25 mouse cellular contexts compared by ENCODE assay signal in genomic region chr13:73743662-73744061, GRCm38 (mm10). TPM values are rescaled to one million over a fixed set of nuclear protein-coding genes. Genes with fewer than 3 reads are reported as not detected.
DNase-seq lines count a peak whose midpoint lies in the region; ATAC-seq and TF ChIP-seq lines count a peak whose summit lies in the region.
"Had no signal": no experiment of that assay in that cellular context is flagged by ENCODE, and none has a peak within 500 bp of the region (broad histone marks: within the 10 kb centered on the region; RNA-seq: fewer than 3 reads in every experiment).

No protein-coding gene starts in this region.

- H3K27me3 ChIP-seq in embryonic facial prominence, embryonic 15.5 days, result no peaks in the 10 kb centered on the region
- H3K27me3 ChIP-seq in intestine, embryonic 15.5 days (replicated peaks), result 0 out of 2 replicates have a peak, but pooled peaks cover 3% of the 10 kb centered on the region
- H3K27me3 ChIP-seq: CH12.LX; forebrain, embryonic 13.5 days; Patski had no signal

- no peaks in the 10 kb centered on the region for H3K9me3 ChIP-seq in embryonic facial prominence, embryonic 15.5 days (replicated peaks)
- H3K9me3 ChIP-seq in intestine, embryonic 15.5 days, result no peaks in the 10 kb centered on the region
- H3K9me3 ChIP-seq: forebrain, embryonic 13.5 days; heart, embryonic 13.5 days; hindbrain, embryonic 12.5 days had no signal

- intact Hi-C loops in left cerebral cortex, adult 2 months (cut with DNase I), result no loop called here

- no peak overlapping the region for H3K4me3 ChIP-seq in left cerebral cortex, adult 2 months
- no peak overlapping the region for H3K4me3 ChIP-seq in embryonic facial prominence, embryonic 15.5 days (replicated peaks)
- no peak overlapping the region for H3K4me3 ChIP-seq in intestine, embryonic 15.5 days (replicated peaks)
- H3K4me3 ChIP-seq: forebrain, embryonic 13.5 days; heart, embryonic 13.5 days; hindbrain, embryonic 12.5 days had no signal

- no peak for DNase-seq in frontal cortex, postnatal 25 days (ENCODE audit: low spot score in 2 of 2)
- DNase-seq in left cerebral cortex, adult 11 months (ENCODE audit: low spot score), result peak; percentile 4
- no peak for DNase-seq in left cerebral cortex, adult 2 months (ENCODE audit: extremely low spot score in 1 of 2, low spot score in 2 of 2)
- DNase-seq in right cerebral cortex, adult 2 months (ENCODE audit: low spot score in 2 of 2), result peak; percentile 9 to 10
- no peak for DNase-seq in right cerebral cortex, postnatal 4 days
- DNase-seq: adrenal gland, postnatal 14 days; cerebellum, adult 18-20 months; cerebellum, adult 9-11 months; cerebellum, postnatal 36 days; forebrain, postnatal 0 days; gastrocnemius, postnatal 36 days; heart, adult 11 months; heart, postnatal 36 days had no signal

- no peaks in the 10 kb centered on the region for H3K4me1 ChIP-seq in embryonic facial prominence, embryonic 15.5 days
- H3K4me1 ChIP-seq in intestine, embryonic 15.5 days (replicated peaks), result no peaks in the 10 kb centered on the region
- H3K4me1 ChIP-seq: forebrain, embryonic 13.5 days had no signal

- H3K4me2 ChIP-seq in embryonic facial prominence, embryonic 15.5 days (replicated peaks), result no peak overlapping the region
- no peak overlapping the region for H3K4me2 ChIP-seq in intestine, embryonic 15.5 days (replicated peaks)
- H3K4me2 ChIP-seq: forebrain, embryonic 13.5 days; heart, embryonic 13.5 days; hindbrain, embryonic 12.5 days had no signal

- H3K36me3 ChIP-seq in embryonic facial prominence, embryonic 15.5 days, result no peaks in the 10 kb centered on the region
- no peaks in the 10 kb centered on the region for H3K36me3 ChIP-seq in intestine, embryonic 15.5 days
- H3K36me3 ChIP-seq: heart, embryonic 13.5 days; hindbrain, embryonic 12.5 days had no signal

- ATAC-seq in frontal cortex, adult (ENCODE audit: low TSS enrichment), result peak; percentile 95
- ATAC-seq in embryonic facial prominence, embryonic 15.5 days (ENCODE audit: insufficient number of reproducible peaks, low FRiP score, low TSS enrichment, low read depth), result 0 out of 2 replicates have a peak, but pooled peaks have one; percentile 49
- no peak for ATAC-seq in intestine, embryonic 15.5 days
- ATAC-seq: activated CD4-positive, CD25-positive, alpha-beta regulatory T cell, adult 4 months; forebrain, embryonic 13.5 days; Patski had no signal

- H3K27ac ChIP-seq in left cerebral cortex, adult 2 months, result no peak overlapping the region
- H3K27ac ChIP-seq in embryonic facial prominence, embryonic 15.5 days (replicated peaks), result no peak overlapping the region
- H3K27ac ChIP-seq in intestine, embryonic 15.5 days, result no peak overlapping the region
- H3K27ac ChIP-seq: forebrain, embryonic 13.5 days; heart, embryonic 13.5 days; hindbrain, embryonic 12.5 days; hindbrain, postnatal 0 days had no signal

- no peak for TF ChIP-seq CTCF in left cerebral cortex, adult 2 months (IDR thresholded peaks at IDR 0.05)

- no peak overlapping the region for H3K9ac ChIP-seq in embryonic facial prominence, embryonic 15.5 days
- no peak overlapping the region for H3K9ac ChIP-seq in intestine, embryonic 15.5 days
- H3K9ac ChIP-seq: forebrain, embryonic 13.5 days; forebrain, postnatal 0 days; heart, embryonic 13.5 days; hindbrain, embryonic 12.5 days had no signal

- WGBS in embryonic facial prominence, embryonic 15.5 days, result 63% methylated on average over 3 of the region's 3 CpGs
- 74% methylated on average over 3 of the region's 3 CpGs for WGBS in intestine, embryonic 15.5 days

RNA-seq across cellular contexts. Expression of gene Slc12a7, which starts 10.8 kb away (rescaled TPM):
- 1 to 10 TPM; 2.4 to 4.8 TPM for total RNA-seq in left cerebral cortex, adult 2 months (2021)
- polyA plus RNA-seq in embryonic facial prominence, embryonic 15.5 days (2015; fragmentation: Nextera tagmentation; extraction: Ambion mirVana), result 14.4 and 18.4 TPM in 2 replicates
- 25.3 and 27.4 TPM in 2 replicates for polyA plus RNA-seq in intestine, embryonic 15.5 days (2015; fragmentation: Nextera tagmentation; extraction: Ambion mirVana)

RNA-seq across cellular contexts. Expression of gene Slc6a19, which starts 39.0 kb away (rescaled TPM):
- under 1 TPM in 1 of 2 experiments, not detected in 1; 0.16 TPM for total RNA-seq in left cerebral cortex, adult 2 months (2021)
- polyA plus RNA-seq in embryonic facial prominence, embryonic 15.5 days (2015; fragmentation: Nextera tagmentation; extraction: Ambion mirVana), result 0.25 and 0.62 TPM in 2 replicates
- polyA plus RNA-seq in intestine, embryonic 15.5 days (2015; fragmentation: Nextera tagmentation; extraction: Ambion mirVana), result 10.4 and 13.2 TPM in 2 replicates
- total RNA-seq: gastrocnemius, adult 8-10 months; gastrocnemius, postnatal 36 days; heart, postnatal 36 days had no signal
- polyA plus RNA-seq: heart, embryonic 13.5 days; heart, postnatal 0 days had no signal

Comparison
In these comparisons a context has a peak if more than half of its experiments do, and no peak if none do; other contexts are left out.
1. DNase-seq: peak in left cerebral cortex, adult 11 months (single experiment) and right cerebral cortex, adult 2 months (2 of 2); none in frontal cortex, postnatal 25 days (0 of 2), left cerebral cortex, adult 2 months (0 of 2) and right cerebral cortex, postnatal 4 days (single experiment).